Mouse (Mus musculus): ENCODE measurements around the gene Hist2h2aa1. TPM values are rescaled to one million over a fixed set of nuclear protein-coding genes. Genes with fewer than 3 reads are reported as not detected.

Gene Hist2h2aa1
- total and polyA plus RNA-seq, 3 experiments = 0.64 to 1,515 (median 113) TPM

DNA sequence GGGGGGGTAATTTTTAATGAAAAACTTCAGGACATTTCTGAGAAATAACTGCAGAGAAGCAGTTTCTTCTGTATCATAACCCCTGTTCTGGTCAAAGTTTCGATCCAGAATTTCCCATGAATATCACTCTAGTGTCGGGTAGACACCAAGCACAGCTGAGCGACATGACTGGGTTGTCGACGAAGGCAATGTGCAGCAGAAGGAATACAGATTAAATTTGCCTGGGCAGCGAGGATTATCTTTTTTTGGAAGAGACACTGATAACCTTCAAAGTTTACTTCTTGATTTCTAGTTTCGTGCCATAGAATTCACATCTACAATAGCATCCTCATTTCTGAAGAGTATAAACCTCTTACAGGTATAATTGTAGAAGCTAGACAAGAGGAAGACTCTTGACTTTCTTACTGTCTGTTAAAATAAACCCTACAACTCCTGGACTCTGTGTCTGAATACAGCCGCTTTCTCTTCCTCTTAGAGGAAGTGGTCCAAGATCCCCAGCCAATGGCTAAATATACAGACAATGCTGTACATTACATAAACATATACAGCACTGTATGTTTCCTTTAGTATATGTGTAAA is 20.9 kb downstream of the Hist2h2aa1 start:
- peak overlapping the region; percentile 39; the same call in 1 of the 2 replicates for H3K9ac ChIP-seq (ENCODE audit: insufficient read depth, low read depth)
- peak overlapping the region; percentile 42; the same call in 1 of the 2 replicates for H3K27ac ChIP-seq (ENCODE audit: insufficient read depth, low read depth)
- dilution Hi-C loops (cut with MboI; ENCODE audit: extremely low pct_ligation_motif_present, extremely low pct_unique_long_range_greater_than_20kb, low sequenced_read_pairs) (no loop called here), in situ Hi-C loops (cut with MboI; ENCODE audit: low pct_ligation_motif_present, low pct_unique_long_range_greater_than_20kb, low sequenced_read_pairs) (no loop called here)
- H3K36me3 ChIP-seq (replicated peaks in 1 of 2; ENCODE audit: control insufficient read depth in 1 of 2, insufficient read depth in 1 of 2, low read length in 1 of 2) = no peaks in the 10 kb centered on the region
- DNase-seq (ENCODE audit: extremely low read depth) = no peak
- H3K9me3 ChIP-seq (replicated peaks; ENCODE audit: low read length) = no peaks in the 10 kb centered on the region
- H3K4me1 ChIP-seq (ENCODE audit: control insufficient read depth in 1 of 2, insufficient read depth in 2 of 2) = peaks cover 0 to 46% of the 10 kb centered on the region in 2 experiments; a peak in 3 of 4 replicates
- 0 out of 2 replicates have a peak, but pooled peaks cover 10% of the 10 kb centered on the region for H3K79me2 ChIP-seq (replicated peaks; ENCODE audit: control insufficient read depth, extremely low read depth, insufficient read depth, poor library complexity, severe bottlenecking)
- TF ChIP-seq ELF1 (IDR thresholded peaks at IDR 0.05; ENCODE audit: low read depth, low read length) (no peak), CHD1 (IDR thresholded peaks at IDR 0.05; ENCODE audit: low read depth, low read length) (0 out of 2 replicates have a peak, but pooled peaks have one; percentile 41)
- H3K27me3 ChIP-seq (replicated peaks) = no peaks in the 10 kb centered on the region
- H3K4me2 ChIP-seq (ENCODE audit: insufficient read depth, low read depth, poor library complexity, severe bottlenecking) = peak overlapping the region; percentile 47; the same call in 1 of the 2 replicates
- H3K4me3 ChIP-seq (replicated peaks in 1 of 3; ENCODE audit: low read depth in 2 of 3, low read length in 2 of 3, poor library complexity in 1 of 3) = no peak overlapping the region

- Histone ChIP-seq H3K36me3 (replicated peaks in 1 of 2; ENCODE audit: control insufficient read depth in 1 of 2, insufficient read depth in 1 of 2, low read length in 1 of 2) (no peaks in the 10 kb centered on the region), H3K4me3 (replicated peaks in 1 of 3; ENCODE audit: low read depth in 2 of 3, low read length in 2 of 3, poor library complexity in 1 of 3) (peak overlapping the region in 1 of 3 experiments; percentile 65), H3K79me2 (replicated peaks; ENCODE audit: control insufficient read depth, extremely low read depth, insufficient read depth, poor library complexity, severe bottlenecking) (0 out of 2 replicates have a peak, but pooled peaks cover 10% of the 10 kb centered on the region), H3K9me3 (replicated peaks; ENCODE audit: low read length) (no peaks in the 10 kb centered on the region), H3K27ac (ENCODE audit: insufficient read depth, low read depth) (peak overlapping the region; percentile 96), H3K4me1 (ENCODE audit: control insufficient read depth in 1 of 2, insufficient read depth in 2 of 2) (peaks cover 0 to 37% of the 10 kb centered on the region in 2 experiments; a peak in 3 of 4 replicates), H3K4me2 (ENCODE audit: insufficient read depth, low read depth, poor library complexity, severe bottlenecking) (peak overlapping the region; percentile 83), H3K9ac (ENCODE audit: insufficient read depth, low read depth) (peak overlapping the region; percentile 98), H3K27me3 (replicated peaks) (no peaks in the 10 kb centered on the region)
- in situ Hi-C loops (cut with MboI; ENCODE audit: low pct_ligation_motif_present, low pct_unique_long_range_greater_than_20kb, low sequenced_read_pairs) (no loop called here), dilution Hi-C loops (cut with MboI; ENCODE audit: extremely low pct_ligation_motif_present, extremely low pct_unique_long_range_greater_than_20kb, low sequenced_read_pairs) (no loop called here)
- DNase-seq (ENCODE audit: extremely low read depth) = no peak
- no peak for TF ChIP-seq RCOR1 (conservative IDR thresholded peaks at IDR 0.05; ENCODE audit: low read depth, low read length)
- no peak for TF ChIP-seq MEF2A (IDR thresholded peaks at IDR 0.05; ENCODE audit: borderline replicate concordance, low read depth, low read length)
- TF ChIP-seq GABPA (IDR thresholded peaks at IDR 0.05; ENCODE audit: insufficient replicate concordance, low read depth, low read length) = no peak
- TF ChIP-seq POLR2A (IDR thresholded peaks at IDR 0.05; ENCODE audit: low read depth, low read length) = no peak; the same call in 1 of the 2 replicates
- no peak; the same call in 1 of the 2 replicates for TF ChIP-seq CHD1 (IDR thresholded peaks at IDR 0.05; ENCODE audit: low read depth, low read length)
- TF ChIP-seq ZMIZ1 (IDR thresholded peaks at IDR 0.05; ENCODE audit: low read depth, low read length) = no peak
- TF ChIP-seq TCF12 (IDR thresholded peaks at IDR 0.05; ENCODE audit: low read depth, low read length) = no peak
- TF ChIP-seq SMC3 (IDR thresholded peaks at IDR 0.05; ENCODE audit: low read depth, low read length) = no peak
- TF ChIP-seq ZKSCAN1 (IDR thresholded peaks at IDR 0.05; ENCODE audit: borderline replicate concordance, low read depth, low read length) = no peak
- TF ChIP-seq NELFE (IDR thresholded peaks at IDR 0.05; ENCODE audit: low read depth, low read length) = no peak
- TF ChIP-seq CTCF (conservative IDR thresholded peaks at IDR 0.05 in 1 of 2, IDR thresholded peaks at IDR 0.05 in 1 of 2; ENCODE audit: low read depth in 2 of 2, low read length in 2 of 2) = no peak
- no peak for TF ChIP-seq JUND (conservative IDR thresholded peaks at IDR 0.05; ENCODE audit: low read depth, low read length)
- no peak for TF ChIP-seq EP300 (IDR thresholded peaks at IDR 0.05; ENCODE audit: low read length)
- no peak for TF ChIP-seq IRF4 (IDR thresholded peaks at IDR 0.05; ENCODE audit: low read depth, low read length)
- TF ChIP-seq ELF1 (IDR thresholded peaks at IDR 0.05; ENCODE audit: low read depth, low read length) = no peak
- TF ChIP-seq RAD21 (IDR thresholded peaks at IDR 0.05; ENCODE audit: low read depth, low read length) = no peak
- TF ChIP-seq MXI1 (IDR thresholded peaks at IDR 0.05; ENCODE audit: low read depth, low read length) = no peak
These were observed 22.2 kb downstream of the Hist2h2aa1 start for GRCm38 (mm10) chr3:96267541-96267940.

All from CH12.LX (cell line).